Mouse (Mus musculus) cerebellum, adult 2 months (tissue): Measurements from ENCODE around the gene Atp1b2.
A peak's percentile ranks its signal among the peaks of the same experiment; 100 is the strongest.

Experiments
- CTCF ChIP-seq: fragments of 200-500 bp; IDR thresholded peaks from 2 replicates; pipeline ENCODE4 v1.5.1; 2011; ENCODE audit warnings: low read depth, mild to moderate bottlenecking, control low read depth, low read length, moderate library complexity, borderline replicate concordance; ENCODE audit not compliant: insufficient read depth
- POLR2A ChIP-seq: fragments of 200-500 bp; IDR thresholded peaks from 2 replicates; pipeline ENCODE4 v1.6.1; 2011; ENCODE audit warnings: low read length, control low read depth, borderline replicate concordance; ENCODE audit not compliant: insufficient read depth

DNA sequence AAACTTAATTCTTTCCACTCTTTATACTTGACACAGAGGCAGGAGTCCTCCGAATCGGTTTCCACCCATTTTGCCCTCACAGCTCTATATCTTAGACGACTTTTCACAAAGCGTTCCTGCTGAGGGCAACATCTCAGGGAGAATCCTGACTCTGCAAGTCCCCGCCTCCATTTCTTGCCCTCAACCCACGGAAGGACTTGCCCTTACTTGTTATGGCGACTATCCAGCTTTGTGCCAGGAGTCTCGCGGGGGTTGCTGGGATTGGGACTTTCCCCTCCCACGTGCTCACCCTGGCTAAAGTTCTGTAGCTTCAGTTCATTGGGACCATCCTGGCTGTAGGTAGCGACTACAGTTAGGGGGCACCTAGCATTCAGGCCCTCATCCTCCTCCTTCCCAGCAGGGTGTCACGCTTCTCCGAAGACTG, 25.6 kb downstream of the Atp1b2 start, which contains the start of the genes Wrap53 and Trp53:
- TF ChIP-seq POLR2A: peak; percentile 44; the same call in 1 of the 2 replicates
- no peak for TF ChIP-seq CTCF
